Mouse (Mus musculus): ENCODE results near the gene Olfr1415.

DNA sequence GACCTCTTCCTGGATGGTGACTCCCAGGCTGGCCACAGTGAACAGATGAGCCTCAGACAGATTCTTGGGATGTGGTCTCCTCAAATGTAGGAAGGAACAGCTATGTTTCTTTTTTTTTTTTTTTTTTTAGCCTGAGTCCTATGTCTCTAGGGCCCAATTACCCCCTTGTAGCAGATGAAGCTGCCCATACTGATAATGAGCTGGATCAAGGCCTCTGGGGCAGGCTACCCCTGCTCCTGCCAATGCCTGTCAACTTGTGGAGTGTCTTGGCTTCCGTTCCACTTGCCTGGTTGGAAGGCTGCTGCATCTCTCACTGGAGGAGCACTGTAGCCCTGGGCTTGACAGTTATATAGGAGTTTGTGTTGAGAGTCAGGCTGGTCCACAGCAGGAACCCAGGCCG is at the start of gene Olfr1415:
- TF ChIP-seq MYB (IDR thresholded peaks at IDR 0.05; ENCODE audit: low read depth, low read length), result no peak
- no peak for TF ChIP-seq ZMIZ1 (IDR thresholded peaks at IDR 0.05; ENCODE audit: low read depth, low read length)
- TF ChIP-seq CTCF (IDR thresholded peaks at IDR 0.05 in 2 of 3, conservative IDR thresholded peaks at IDR 0.05 in 1 of 3; ENCODE audit: control insufficient read depth in 1 of 3, insufficient read depth in 1 of 3, low read depth in 2 of 3, low read length in 3 of 3, poor library complexity in 1 of 3, severe bottlenecking in 1 of 3), result no peak
- TF ChIP-seq POLR2A (IDR thresholded peaks at IDR 0.05; ENCODE audit: control insufficient read depth in 1 of 2, insufficient read depth in 1 of 2, low read depth in 1 of 2, low read length in 2 of 2, poor library complexity in 1 of 2), result no peak
- no peak for TF ChIP-seq MYC (IDR thresholded peaks at IDR 0.05; ENCODE audit: low read depth, low read length)
- TF ChIP-seq GATA1 (IDR thresholded peaks at IDR 0.05; ENCODE audit: low read depth, low read length), result no peak
- no peak for TF ChIP-seq EP300 (IDR thresholded peaks at IDR 0.05; ENCODE audit: low read depth in 1 of 2, low read length in 2 of 2)
- no peak for TF ChIP-seq NRF1 (IDR thresholded peaks at IDR 0.05; ENCODE audit: insufficient read depth, low read depth, low read length, poor library complexity, severe bottlenecking)
- TF ChIP-seq UBTF (IDR thresholded peaks at IDR 0.05; ENCODE audit: borderline replicate concordance, insufficient read depth, low read depth, low read length), result no peak
- TF ChIP-seq ZC3H11A (IDR thresholded peaks at IDR 0.05; ENCODE audit: low read depth, low read length), result no peak
- no peak for TF ChIP-seq NELFE (IDR thresholded peaks at IDR 0.05; ENCODE audit: low read depth, low read length)
- TF ChIP-seq TBP (IDR thresholded peaks at IDR 0.05; ENCODE audit: low read depth, low read length), result no peak
- no peak for TF ChIP-seq E2F4 (IDR thresholded peaks at IDR 0.05; ENCODE audit: borderline replicate concordance, low read depth, low read length)
- TF ChIP-seq MAFK (IDR thresholded peaks at IDR 0.05; ENCODE audit: borderline replicate concordance, low read depth, low read length), result no peak

Measured in MEL (cell line).